Mouse (Mus musculus): ENCODE results near the gene Pakap. TPM values are rescaled to one million over a fixed set of nuclear protein-coding genes. Genes with fewer than 3 reads are reported as not detected.

Gene Pakap
- total RNA-seq, 2 experiments from 2014 or later = 56.9 to 65.9 TPM

GRCm38 (mm10) chr4:57904211-57904610, 336.2 kb downstream of the Pakap start:
- DNase-seq (ENCODE audit: low spot score in 2 of 2) = no peak

DNA sequence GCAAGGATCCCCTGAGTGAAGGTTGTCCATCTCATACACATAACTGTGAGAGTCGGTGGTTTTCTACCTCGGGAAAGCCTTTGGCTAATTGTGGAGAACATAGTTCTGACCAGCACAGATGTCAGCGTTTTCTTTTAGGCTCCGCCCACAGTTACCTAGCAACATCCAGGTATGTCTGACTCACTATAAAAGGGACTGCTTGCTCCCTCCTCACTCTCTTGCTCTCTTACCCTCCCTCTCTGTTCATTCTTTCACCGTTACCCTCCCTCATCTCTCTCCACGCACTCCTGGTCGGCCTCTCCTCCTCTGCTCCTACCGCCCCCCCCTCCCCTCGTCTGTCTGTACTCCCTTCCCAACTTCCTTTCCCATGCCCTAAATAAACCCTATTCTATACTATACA, 336.7 kb downstream of the Pakap start:
- DNase-seq (ENCODE audit: low spot score in 2 of 2) = no peak

- DNase-seq (ENCODE audit: low spot score in 2 of 2) = no peak
These were observed 338.7 kb downstream of the Pakap start for GRCm38 (mm10) chr4:57906708-57907107.

- DNase-seq (ENCODE audit: low spot score in 2 of 2) = no peak
These were observed 340.9 kb downstream of the Pakap start for GRCm38 (mm10) chr4:57908860-57909259.

GRCm38 (mm10) chr4:57913021-57913420, 345.0 kb downstream of the Pakap start:
- no peak for DNase-seq (ENCODE audit: low spot score in 2 of 2)

DNA sequence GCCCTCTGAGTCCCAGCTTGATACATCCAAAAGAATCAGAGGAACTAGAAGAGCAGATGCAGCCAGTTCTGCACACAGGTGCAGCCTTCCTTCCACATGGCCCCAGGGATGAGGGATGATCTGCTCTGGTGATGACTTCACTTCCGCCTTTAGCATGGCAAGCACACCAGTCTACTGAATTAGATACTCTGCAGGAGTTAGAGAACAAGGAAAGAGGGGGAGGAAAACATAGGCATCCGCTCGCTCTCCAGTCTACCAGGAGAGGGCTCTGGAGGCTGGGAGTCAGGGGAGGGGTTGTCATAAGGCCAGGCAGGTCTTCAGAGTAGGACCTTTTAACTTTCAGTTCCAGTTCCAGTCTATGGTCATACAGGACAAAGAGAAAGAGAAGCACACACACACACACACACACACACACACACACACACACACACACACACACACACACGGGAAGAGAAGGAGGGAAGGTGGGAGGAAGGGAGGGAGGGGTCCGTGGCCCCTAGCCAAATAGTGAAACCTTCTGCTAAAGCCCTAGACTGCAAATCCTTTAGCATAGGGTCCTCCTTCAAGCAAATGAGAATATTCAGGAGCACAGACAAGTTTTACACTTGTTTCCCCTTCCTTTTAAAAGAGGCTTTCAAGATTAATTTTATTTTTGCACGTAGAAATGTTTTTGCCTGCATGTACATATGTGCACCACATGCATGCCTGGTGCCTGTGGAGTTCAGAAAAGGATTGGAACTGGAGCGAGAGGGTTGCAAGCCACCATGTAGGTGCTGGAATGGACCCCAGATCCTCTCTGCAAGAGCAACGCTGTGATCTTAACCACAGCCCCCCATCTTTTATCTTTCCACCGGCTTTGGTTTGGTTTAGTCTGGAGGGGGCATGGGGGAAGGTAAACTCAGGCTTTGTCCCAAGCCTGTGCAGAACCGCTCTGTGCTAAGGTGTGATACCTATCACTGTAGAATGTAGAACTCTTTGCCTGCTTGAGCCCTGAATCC, 346.5 kb downstream of the Pakap start:
- no peak for DNase-seq (ENCODE audit: low spot score in 2 of 2)

DNA sequence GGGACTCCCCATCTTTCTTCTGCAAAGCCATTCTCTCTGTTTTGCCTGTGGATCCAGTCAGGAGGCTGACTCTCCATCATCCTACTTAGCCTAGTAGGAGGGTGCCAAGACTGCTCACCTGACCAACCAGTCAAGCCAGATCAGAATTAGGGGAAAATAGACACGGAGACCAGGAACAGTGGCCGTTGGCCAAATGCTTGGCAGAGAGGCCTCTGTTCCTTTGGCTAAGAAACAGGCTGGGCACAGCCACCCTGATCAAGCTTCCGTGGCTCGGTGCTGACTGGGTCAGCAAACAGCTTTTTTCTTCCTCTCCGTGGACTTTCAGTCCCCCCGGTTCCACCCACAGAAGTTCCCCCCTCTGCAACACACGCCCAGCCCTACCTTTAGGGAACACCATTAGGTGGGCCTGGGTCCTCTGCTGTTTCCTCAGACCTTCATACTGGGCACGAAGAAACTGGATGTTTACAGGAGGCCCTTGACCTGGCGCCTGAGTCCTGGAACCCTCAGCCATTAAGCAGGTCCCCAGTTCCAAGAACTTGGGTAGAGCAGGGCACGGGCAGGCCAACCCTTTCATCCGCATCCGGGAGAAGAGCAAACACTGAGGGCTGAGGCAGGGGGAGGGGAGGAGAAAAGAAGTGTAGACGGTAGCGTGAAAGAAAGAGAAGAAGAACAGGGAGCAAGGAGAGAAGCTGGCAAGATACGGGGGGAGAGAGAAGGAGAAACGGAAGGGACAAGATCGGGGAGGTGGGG, 347.4 kb downstream of the Pakap start:
- DNase-seq (ENCODE audit: low spot score in 2 of 2) = no peak

GRCm38 (mm10) chr4:57916201-57916661, 348.3 kb downstream of the Pakap start, which contains the start of gene D630039A03Rik:
TSS of gene D630039A03Rik (minus strand) at chr4:57916297.
- DNase-seq (ENCODE audit: low spot score in 2 of 2) = peak in 1 of 2 experiments; percentile 28

- DNase-seq (ENCODE audit: low spot score in 2 of 2) = no peak
These were observed 348.7 kb downstream of the Pakap start for GRCm38 (mm10) chr4:57916711-57917110.

DNA sequence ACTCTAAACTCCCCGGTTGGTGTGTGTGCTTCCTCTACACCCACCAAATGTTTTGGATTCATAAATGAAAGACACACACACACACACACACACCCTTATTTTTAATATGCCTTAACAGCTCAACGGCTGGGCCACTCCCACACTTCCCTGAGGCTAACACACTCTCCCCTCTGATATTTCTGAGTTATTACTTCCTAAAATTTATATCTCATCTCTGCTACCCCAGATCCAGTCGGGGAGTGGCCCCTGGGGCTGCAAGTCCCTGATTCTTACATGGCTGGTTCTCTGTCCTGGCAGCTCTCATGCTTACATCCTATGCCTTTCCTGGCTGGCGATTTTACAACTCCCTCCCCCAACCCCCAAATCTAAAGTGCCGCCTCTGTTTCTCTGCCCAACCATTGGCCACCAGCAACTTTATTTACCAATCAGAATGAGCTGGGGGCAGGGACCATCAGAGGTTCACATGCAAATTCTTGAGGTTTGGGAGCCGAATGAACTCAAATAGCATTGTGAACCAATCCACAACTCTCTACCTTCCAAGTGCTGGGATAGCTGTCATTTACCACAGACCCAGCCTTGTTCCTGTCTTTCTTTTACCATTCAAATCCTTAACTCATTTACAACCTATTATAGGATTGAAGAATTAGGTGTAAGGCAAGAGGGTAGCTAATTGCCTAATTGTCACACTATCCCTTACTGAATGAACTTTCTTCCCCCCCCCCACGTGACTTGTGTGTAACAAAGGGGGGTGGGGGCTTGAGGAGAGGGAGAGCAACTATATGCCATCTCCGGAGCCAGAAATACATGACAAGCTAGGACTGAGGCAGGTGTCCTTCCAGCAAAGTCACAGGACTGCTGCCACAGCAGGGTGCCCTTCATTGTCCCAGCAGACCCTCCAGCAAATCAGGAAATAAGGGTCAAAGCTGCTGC, 351.8 kb downstream of the Pakap start:
- no peak for DNase-seq (ENCODE audit: low spot score in 2 of 2)

GRCm38 (mm10) chr4:57920522-57920921, 352.5 kb downstream of the Pakap start:
- no peak for DNase-seq (ENCODE audit: low spot score in 2 of 2)

DNA sequence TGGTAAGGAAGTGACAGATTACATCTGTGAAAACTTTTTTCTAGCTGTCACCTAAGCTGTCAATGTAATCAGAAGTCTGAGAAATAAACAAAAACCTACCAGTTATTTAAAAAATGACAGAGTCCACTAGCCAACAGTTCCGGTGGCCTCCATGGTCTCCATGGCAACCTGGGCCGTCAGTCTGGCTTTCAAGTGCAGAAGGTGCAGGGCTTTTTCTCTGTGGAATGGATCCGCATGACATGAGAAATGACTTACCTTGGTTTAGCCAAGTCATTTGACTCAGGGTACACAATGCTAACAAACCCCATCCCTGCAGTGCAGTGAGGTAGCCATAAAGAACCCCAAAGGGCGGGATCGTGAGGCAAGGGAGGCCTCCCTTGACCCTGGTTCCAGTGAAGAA, 354.2 kb downstream of the Pakap start:
- DNase-seq (ENCODE audit: low spot score in 2 of 2) = no peak

DNA sequence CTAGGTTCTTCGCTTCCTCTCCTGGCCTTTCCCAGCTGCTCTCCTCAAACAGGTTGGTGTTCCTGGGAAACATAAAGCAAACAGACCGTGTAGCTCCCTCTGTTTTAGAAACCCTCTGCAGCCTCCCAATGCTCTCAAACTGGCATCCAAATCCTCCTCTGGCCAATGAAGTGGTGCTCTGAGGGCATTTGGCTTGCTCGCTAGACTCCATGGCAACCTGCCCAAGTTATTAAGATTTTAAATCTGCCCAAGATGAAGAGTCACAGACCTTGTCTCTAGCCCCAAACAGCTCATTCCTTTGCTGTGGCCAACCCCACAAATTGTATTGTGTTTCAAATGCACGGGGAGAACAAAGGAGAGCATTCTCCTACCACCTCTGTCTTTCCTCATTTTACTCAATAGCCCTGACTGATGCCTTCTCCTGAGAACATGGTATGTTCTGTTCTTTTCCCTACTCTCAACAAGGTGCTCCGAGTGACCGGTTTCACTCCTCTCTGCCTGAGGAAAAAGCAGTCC, 356.6 kb downstream of the Pakap start:
- no peak for DNase-seq (ENCODE audit: low spot score in 2 of 2)

DNA sequence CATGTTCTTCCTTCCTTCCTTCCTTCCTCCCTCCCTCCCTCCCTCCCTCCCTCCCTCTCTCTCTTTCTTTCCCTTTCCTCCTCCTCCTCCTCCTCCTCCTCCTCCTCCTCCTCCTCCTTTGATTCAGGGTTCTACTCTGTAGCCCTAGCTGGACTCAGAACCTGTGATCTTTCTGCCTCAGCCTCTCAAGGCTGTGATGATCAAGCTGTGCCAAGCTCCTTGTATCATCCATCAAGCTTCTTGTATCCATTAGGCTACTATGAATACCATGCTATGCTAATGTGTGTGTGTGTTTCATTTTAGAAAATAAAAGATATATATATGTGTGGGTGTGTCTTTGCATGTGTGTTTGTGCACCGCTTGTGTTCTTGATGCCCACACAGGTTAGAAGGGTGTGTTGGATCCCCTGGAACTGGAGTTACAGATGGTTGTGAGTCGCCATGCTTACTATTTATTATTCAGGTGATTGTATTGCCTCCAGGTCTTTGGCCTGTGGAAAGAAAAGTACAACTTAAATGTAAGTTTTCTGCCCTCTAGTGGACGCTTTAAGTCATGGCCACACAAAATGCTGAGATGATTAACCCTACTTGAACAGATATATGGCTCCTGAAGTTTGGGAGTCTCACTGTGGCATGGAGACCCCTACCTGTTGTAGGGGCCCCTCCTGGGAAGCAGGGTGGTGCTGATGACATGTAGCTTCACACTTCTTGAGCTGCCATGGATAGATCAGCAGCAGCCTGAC, 359.7 kb downstream of the Pakap start:
- DNase-seq (ENCODE audit: low spot score in 2 of 2) = no peak

DNA sequence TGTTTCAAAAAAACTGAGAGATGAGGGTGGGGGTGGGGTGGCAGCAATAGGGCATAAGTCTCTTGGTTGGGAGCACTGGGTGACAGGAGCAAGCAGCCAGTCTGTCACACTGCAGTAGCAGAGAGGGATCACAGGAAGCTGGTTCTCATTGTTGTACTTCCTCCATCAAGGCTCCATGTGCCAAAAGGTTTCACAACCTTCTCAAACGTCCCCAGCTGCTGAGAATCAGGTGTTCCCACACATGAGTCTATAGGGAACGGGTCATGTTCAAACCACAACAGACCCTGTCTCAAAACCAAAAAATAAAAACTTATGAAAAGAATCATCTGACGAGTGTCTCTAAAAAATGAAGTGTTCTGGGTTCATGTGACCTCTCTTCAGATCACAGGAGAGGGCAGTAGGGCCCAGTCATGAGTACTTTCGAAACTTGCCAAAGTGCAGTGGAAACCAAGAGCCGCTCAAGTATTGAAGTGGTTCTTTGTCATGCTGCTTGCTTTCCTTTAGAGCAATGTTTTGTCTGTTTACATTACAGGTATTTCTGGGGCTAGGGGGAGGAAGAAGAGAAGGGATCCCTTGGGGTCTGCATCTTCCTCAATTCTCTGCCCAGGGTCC, 362.7 kb downstream of the Pakap start:
- no peak for DNase-seq (ENCODE audit: low spot score in 2 of 2)

DNA sequence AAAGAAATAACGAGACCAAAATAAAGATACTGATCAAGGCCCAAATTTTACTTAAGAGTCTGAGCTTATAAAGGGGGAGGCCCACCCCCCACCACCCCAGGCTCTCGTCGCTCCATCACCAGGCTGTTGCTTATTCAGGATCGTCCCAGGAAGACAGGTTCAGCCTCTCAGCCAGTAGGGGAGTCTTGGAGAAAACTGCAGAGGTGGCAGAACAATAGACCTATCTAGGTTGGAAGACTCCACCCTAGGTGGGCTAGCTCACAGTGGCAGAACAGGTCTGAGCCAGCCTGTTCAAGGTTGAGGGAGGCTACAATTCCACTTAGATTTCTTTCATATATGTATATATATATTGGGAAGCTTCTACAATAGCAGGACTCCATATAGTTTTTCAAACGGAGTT, 366.2 kb downstream of the Pakap start:
- no peak for DNase-seq (ENCODE audit: low spot score in 2 of 2)

DNA sequence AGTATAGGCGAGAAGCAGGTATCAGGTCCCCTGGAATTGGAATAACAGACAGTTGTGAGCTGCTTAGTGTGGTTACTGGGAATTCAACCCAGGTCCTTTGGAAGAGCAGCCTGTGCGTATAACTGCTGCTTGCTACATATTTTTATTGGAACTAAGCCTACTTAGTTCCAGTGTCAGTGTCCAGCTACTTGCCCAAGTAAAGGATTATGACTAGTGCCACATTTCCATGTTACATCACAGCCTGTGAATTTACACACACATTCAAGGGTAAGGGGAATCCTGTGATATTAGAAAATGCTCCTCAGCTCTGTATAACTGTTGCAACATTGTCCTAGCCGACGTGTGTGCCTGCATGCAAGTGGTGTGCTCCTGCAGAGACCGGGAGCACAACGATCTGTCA, 369.3 kb downstream of the Pakap start:
- no peak for DNase-seq (ENCODE audit: low spot score in 2 of 2)

DNA sequence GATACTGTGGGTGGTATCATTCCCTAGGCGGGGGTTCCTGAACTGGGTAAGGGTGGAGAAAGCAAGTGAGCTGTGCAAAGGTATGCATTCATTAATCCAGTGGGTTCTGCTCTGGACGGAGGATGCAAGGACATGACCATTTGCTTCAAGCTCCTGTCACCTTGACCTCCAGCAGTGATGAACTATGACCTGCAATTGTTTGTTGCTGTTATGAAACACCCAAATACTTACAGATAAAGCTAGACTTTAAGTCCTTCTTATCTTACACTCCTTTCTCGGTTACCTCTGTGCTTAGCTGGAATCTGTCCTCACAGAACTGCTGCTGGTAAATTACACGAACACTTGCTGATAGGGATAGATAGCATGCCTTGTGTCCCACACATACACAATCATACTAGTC, 372.7 kb downstream of the Pakap start:
- no peak for DNase-seq (ENCODE audit: low spot score in 2 of 2)

GRCm38 (mm10) chr4:57942892-57943291, 374.9 kb downstream of the Pakap start:
- DNase-seq (ENCODE audit: low spot score in 2 of 2) = no peak
